Mouse (Mus musculus) urinary bladder, adult 2 months (tissue): ENCODE measurements around the gene Gpr162. TPM values are rescaled to one million over a fixed set of nuclear protein-coding genes. Genes with fewer than 3 reads are reported as not detected.
"Not testable (repeated sequence)": the region's sequence is repeated elsewhere in the genome, so short reads cannot be mapped to it uniquely, and the experiment has no call there.

Experiments
- DNase-seq: peaks from one replicate; pipeline ENCODE4 v3.0.0; 2022; ENCODE audit warnings: low spot score
- polyA plus RNA-seq: library from polyadenylated mRNA; depleted of rRNA; stranded (reverse); fragments of >200 nt; gene quantifications from 2 replicates; pipeline ENCODE4 v1.2.3, GENCODE M21; 2012

The Gpr162 gene
- polyA plus RNA-seq, 1 experiment, result 0.99 TPM

DNA sequence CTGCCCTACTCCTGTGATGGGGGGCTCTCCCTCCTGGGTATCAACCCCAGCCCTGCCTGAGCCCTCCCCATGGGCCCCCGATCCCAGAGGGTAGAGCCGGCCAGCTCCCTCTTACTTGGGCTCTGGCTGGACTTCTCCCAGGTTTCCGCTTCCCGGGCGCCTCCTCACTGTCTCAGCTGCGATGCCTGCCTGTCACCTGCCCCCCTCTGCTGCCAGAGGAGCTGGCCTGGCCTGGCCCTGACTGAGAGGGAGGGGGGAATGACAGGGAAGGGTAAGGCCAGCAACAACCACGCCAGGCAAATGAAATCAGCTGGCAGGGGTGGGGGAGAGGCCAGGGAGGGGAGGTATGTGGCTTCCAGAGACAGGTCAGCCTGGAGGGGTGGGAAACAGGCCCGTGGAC is 24.0 kb downstream of the Gpr162 start:
- DNase-seq, result no peak

- DNase-seq, result no peak
These were observed 27.4 kb downstream of the Gpr162 start for GRCm38 (mm10) chr6:124836411-124836810.

GRCm38 (mm10) chr6:124835531-124835930 is 28.3 kb downstream of the Gpr162 start:
- no peak for DNase-seq

DNA sequence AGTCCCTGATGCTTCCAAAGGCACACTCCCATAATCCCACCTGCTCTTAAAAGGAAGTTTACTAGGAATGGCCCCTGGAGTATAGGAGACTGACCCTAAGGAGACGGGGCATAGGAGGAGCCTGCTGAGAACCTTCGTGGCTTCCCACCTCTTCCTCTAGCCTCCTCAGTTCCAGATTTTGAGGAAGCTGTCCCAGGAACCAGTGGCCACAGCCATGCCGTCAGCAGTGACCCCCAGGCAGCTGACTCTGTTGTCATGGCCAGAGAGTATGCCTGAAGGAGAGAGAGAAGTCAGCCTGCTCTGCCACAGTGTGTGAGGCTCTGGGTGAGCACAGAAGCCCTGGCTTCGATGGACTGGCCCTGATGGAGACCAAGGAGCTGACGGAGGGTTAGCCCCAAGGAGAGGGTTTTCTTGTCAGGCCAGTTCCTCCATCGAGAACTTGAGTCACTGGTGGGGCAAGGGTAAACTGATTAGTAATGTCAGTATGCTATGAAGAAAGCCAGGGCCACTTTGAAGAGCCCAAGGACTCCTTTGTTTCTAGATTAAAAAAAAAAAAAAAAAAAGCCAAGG is 29.2 kb downstream of the Gpr162 start:
- no peak for DNase-seq

DNA sequence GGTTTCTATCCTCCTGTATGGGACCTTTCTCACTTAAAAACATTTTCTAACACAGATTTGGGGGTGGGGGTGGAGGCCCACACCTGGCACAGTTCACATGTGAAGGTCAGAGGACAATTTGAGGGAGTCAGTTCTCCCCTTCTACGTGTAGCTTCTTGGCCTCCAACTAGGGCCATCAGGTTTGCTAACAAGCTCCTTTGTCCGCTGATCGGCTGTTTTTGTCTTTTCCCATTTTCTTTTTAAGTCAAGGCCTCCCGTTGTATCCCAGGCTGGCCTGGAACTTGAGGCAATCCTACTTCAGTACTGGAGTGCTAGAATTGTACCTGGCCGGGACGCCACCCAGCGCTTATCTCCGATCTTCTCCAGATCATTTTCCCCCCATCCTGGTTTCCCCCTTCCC is 32.1 kb downstream of the Gpr162 start:
- DNase-seq, result no peak

DNA sequence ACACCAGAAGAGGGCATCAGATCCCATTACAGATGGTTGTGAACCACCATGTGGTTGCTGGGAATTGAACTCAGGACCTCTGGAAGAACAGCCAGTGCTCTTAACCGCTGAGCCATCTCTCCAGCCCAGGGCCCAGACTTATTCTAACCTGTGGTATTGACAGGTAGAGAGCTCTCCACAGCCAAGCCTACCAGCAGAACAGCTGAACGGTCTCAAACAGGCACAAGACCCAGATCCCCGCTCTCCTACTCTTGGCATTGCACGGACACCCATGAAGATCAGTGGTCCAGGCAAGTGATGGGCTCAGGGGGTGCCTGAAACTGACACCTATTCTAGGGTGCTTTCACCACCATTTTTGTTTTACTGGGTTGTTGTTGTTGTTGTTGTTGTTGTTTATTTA is 32.6 kb downstream of the Gpr162 start:
- not testable (repeated sequence) for DNase-seq

GRCm38 (mm10) chr6:124829799-124830700 is 33.7 kb downstream of the Gpr162 start:
- peak; percentile 80 for DNase-seq

GRCm38 (mm10) chr6:124828868-124829798 is 34.6 kb downstream of the Gpr162 start, which contains the start of the genes Usp5 and Cdca3:
Gene Usp5, minus strand, starts transcription at chr6:124829484.
Gene Cdca3, plus strand, starts transcription at chr6:124829547.
- peak; percentile 94 for DNase-seq

DNA sequence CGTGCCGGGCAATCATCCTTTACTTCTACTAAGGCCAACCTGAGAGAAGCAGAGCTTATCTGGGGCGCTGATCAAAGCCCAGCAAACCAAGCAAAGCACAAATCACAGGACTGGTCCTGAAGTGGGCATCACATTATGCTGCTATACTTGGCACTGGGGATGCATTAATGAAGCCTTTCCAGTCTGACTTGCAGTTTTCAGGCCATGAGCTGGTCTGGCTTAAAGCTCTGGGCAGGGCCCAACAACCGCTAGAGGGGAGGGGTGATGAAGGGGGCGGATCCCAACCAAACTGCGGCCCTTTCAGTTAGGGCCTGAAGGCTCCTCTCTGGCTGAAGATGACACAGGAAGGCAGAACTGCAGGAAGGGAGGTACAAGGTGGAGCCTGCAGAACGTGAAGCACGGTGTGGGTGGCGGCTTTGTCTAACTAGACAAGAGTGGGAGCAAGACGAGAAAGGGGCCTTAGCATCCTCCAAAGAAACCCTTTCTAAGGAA is 35.6 kb downstream of the Gpr162 start:
- no peak for DNase-seq

- no peak for DNase-seq
These were observed 41.7 kb downstream of the Gpr162 start for GRCm38 (mm10) chr6:124822049-124822448.

- no peak for DNase-seq
These were observed 42.9 kb downstream of the Gpr162 start for GRCm38 (mm10) chr6:124820891-124821290.

GRCm38 (mm10) chr6:124817971-124818370 is 45.8 kb downstream of the Gpr162 start:
- DNase-seq, result no peak

GRCm38 (mm10) chr6:124817563-124817962 is 46.2 kb downstream of the Gpr162 start:
- DNase-seq, result no peak

DNA sequence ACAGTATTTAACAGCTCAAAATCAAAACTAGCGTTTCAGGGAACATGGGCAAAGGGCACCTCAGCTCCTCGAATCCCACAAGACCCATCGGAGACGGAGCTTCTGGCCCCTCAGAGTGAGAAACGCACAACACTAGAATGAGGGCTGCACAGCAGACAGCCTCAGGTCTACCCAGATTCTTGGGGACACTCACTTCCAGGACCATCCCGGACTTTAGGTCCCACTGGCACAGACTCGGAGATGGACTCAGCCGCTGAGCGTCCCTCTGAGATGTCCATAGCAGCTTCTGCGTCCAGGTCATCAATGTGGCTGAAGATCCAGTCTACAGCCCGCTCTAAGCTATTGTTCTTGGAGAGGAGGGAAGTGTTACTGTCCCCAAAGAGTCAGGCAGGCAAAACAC is 46.7 kb downstream of the Gpr162 start:
- no peak for DNase-seq

DNA sequence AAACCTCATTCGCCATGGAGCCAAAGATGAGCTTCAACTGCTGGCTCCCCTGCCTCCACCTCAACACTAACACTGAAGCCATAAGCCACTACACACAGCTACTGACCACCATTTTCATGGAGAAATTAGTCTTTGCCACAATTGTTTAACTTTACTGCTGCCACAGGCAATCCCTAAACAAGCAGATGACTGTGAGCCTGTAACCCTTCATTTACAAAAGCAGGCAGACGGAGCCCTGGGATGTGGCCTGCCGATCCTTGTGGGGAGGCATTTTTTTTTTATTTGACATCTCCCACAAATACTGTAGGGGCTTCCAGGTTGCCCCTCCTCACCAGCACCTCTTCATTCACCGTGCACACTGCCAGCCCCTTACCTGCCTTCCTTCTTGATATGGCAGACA is 47.2 kb downstream of the Gpr162 start:
- DNase-seq, result no peak

- DNase-seq, result peak; percentile 19
These were observed 48.7 kb downstream of the Gpr162 start for GRCm38 (mm10) chr6:124814858-124815774.

DNA sequence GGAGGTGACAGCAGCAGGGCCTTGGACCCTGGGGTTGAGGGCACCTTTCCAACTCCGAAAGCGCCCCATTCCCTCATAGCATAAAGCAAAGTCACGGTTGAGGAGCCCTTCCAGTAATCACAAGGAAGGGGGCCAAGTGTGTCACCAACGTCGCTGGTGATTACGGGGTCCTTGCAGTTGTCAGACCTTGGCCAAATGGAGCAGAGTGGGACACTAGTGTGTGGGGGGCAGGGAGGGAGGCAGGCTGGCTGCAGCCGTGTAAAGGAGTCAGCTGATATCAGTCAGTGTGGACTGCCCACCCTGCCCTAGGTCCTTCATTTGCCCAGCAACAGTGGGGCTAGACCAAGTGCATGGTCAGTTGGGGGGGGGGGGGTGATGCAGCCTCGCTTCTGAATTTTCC is 49.3 kb downstream of the Gpr162 start:
- no peak for DNase-seq

GRCm38 (mm10) chr6:124813933-124814332 is 49.9 kb downstream of the Gpr162 start, which contains the start of gene Tpi1:
Gene Tpi1, minus strand, starts transcription at chr6:124814296.
- DNase-seq, result peak; percentile 76

DNA sequence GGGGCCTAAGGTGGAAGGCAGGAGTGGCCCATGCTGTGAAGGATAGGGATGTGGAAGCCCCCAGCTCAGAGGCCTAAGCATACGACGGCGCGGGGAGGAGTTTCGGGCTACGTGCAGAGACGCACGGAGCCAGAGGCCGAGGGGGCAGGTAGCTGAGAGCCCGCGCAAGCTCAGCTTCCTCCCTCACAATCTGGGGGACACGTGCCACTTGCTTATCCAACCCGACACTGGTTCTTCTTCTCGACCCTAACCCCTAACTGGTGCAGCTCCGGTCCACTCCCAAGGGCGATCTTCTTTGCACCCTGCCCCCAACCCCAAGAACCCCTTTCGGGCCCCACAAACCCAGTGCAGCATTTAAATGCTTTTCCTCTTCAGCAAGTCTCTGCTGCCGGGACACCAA is 50.3 kb downstream of the Gpr162 start:
- peak; percentile 44 for DNase-seq

DNA sequence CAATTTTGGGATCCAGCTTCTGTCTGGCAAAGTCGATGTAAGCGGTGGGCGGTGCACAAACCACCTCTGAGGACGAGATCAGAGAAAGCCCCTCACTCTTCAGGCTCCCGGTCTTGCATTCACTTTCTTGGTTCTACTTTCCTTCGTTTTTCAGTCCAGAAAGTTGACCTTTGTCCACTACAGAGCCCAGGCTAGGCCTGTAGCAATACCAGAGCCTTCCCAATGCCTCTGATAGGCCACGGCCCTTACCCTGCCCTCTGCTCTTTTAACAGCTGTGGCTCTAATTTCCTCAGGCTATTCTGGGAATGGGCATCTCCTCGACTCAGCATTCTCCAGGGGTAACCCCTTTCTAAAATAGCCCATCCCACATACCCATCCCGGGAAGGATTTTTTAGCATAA is 50.9 kb downstream of the Gpr162 start:
- no peak for DNase-seq
